Mouse (Mus musculus): ENCODE measurements around the gene Gfy.

DNA sequence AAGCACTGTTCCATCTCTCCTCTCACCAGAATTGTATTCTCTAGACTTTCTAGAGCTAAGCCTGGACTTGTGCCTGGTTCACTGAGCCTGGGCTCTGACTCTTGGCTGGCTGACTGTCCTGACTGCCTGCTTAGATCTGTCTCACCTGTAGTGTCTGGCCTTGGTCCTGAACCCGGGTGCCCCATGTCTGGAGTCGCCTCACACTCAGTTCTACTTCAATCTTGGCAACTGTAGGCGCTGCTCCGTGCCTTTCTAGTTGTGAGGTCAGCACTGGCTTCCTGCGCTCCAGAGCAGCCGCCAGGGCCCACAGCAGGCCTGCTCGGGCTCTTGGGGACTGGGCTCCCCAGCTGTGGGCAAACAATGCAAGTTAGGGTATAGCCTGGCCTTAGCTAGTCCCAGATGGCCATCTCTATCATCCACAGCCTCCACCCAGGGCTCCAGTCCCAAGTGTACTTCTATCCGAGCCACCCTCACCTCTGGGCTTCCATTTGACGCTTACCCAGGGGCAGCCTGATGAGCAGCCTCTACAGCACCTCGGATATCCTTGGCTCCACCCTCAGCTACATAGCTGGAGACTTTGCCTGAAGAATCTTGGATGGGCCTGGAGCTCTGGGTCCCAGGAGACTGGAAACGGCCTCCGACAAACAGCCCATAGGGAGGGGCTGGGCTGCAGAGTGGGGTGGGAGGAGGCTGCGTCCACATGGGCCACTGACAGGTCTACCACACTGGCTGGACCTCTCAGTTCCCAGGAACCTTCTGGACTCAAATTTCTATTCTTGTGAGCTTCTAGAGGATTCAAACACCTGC is 34.8 kb downstream of the Gfy start:
- TF ChIP-seq CTCF (conservative IDR thresholded peaks at IDR 0.05; ENCODE audit: insufficient read depth, insufficient read length, low read depth, low read length) (no peak), POLR2A (IDR thresholded peaks at IDR 0.05; ENCODE audit: low read depth, low read length) (no peak)

Data from kidney, adult 2 months (tissue).